ENCODE assay signal across 26 mouse cellular contexts in the genomic region with DNA sequence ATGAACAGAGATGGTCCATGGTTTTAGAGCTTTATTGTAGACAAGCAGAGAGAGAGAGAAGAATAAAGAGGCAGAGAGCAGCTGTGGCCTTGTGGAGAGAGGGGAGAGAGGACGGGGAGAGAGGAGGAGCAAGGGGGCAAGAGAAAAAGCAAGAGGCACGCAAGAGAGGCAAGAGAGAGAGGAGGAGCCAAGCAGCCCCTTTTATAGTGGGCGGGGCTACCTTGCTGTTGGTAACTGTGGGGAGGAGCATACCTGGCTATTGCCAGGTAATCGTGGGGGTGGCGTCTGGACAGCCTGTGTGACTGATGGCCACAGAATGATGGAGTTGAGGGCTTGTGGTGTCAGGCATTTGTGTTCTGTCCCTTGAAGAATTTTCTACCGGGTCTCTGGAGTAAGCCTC. TPM values are rescaled to one million over a fixed set of nuclear protein-coding genes. Genes with fewer than 3 reads are reported as not detected.
DNase-seq lines count a peak whose midpoint lies in the region; ATAC-seq and TF ChIP-seq lines count a peak whose summit lies in the region.
"Had no signal": no experiment of that assay in that cellular context is flagged by ENCODE, and none has a peak within 500 bp of the region (broad histone marks: within the 10 kb centered on the region; RNA-seq: fewer than 3 reads in every experiment).

No protein-coding gene starts in this region.

- H3K27me3 ChIP-seq in E14TG2a.4 (ENCODE audit: insufficient read depth, low read length), result no peaks in the 10 kb centered on the region
- H3K27me3 ChIP-seq in liver, postnatal 0 days (ENCODE audit: insufficient read depth, low read length), result no peaks in the 10 kb centered on the region
- H3K27me3 ChIP-seq: CH12.LX; embryonic facial prominence, embryonic 12.5 days had no signal

- no peak overlapping the region for H3K27ac ChIP-seq in liver, postnatal 0 days (ENCODE audit: low read depth)
- H3K27ac ChIP-seq: embryonic facial prominence, embryonic 10.5 days; embryonic facial prominence, embryonic 12.5 days had no signal

- peak; percentile 66 for DNase-seq in heart, adult 11 months
- DNase-seq in heart, postnatal 36 days, result no peak
- DNase-seq in ES-CJ7 (ENCODE audit: low read depth, low spot score), result peak; percentile 67
- DNase-seq in R1 (ENCODE audit: low read depth, low spot score), result peak; percentile 79
- DNase-seq in kidney, postnatal 14 days, result no peak
- no peak for DNase-seq in liver, postnatal 0 days
- DNase-seq: adrenal gland, adult 8-10 months; adrenal gland, postnatal 14 days; adrenal gland, postnatal 36 days; B cell, adult 2 months; cerebellum, adult 11-12 months; cerebellum, adult 2 months; cerebellum, adult 9-10 months; cerebellum, postnatal 10 days; cerebellum, postnatal 25 days had no signal

- TF ChIP-seq CTCF in E14TG2a.4 (conservative IDR thresholded peaks at IDR 0.05; ENCODE audit: low read length), result no peak
- TF ChIP-seq CTCF in liver, postnatal 0 days (IDR thresholded peaks at IDR 0.05; ENCODE audit: low read depth), result no peak

- no peak overlapping the region for H3K9ac ChIP-seq in liver, postnatal 0 days (replicated peaks)
- H3K9ac ChIP-seq: embryonic facial prominence, embryonic 12.5 days had no signal

- ATAC-seq in inflammation-experienced regulatory T-cells, adult 6 months, result no peak
- ATAC-seq in liver, postnatal 0 days, result no peak
- ATAC-seq: activated CD4-positive, CD25-positive, alpha-beta regulatory T cell, adult 4 months; CD4-positive, CD25-positive, alpha-beta regulatory T cell, adult 4 months; forebrain, embryonic 14.5 days; forebrain, embryonic 16.5 days; Patski had no signal

- TF ChIP-seq EP300 in liver, postnatal 0 days (IDR thresholded peaks at IDR 0.05; ENCODE audit: low read depth), result no peak

- no peak overlapping the region for H3K4me2 ChIP-seq in liver, postnatal 0 days (ENCODE audit: low read depth, low read length)
- H3K4me2 ChIP-seq: embryonic facial prominence, embryonic 12.5 days had no signal

- 55% methylated on average over 6 of the region's 6 CpGs for WGBS in liver, postnatal 0 days (ENCODE audit: insufficient replicate concordance)

- no peaks in the 10 kb centered on the region for H3K36me3 ChIP-seq in E14TG2a.4 (ENCODE audit: insufficient read depth, low read length)
- H3K36me3 ChIP-seq in liver, postnatal 0 days (replicated peaks; ENCODE audit: insufficient read depth, low read length), result no peaks in the 10 kb centered on the region
- H3K36me3 ChIP-seq: embryonic facial prominence, embryonic 10.5 days; embryonic facial prominence, embryonic 12.5 days; G1E had no signal

- peak overlapping the region; percentile 72 for H3K4me3 ChIP-seq in E14TG2a.4 (replicated peaks; ENCODE audit: low read length)
- no peak overlapping the region for H3K4me3 ChIP-seq in liver, postnatal 0 days (ENCODE audit: low read depth, low read length)
- H3K4me3 ChIP-seq: embryonic facial prominence, embryonic 10.5 days; embryonic facial prominence, embryonic 12.5 days had no signal

- intact Hi-C loops in heart, postnatal 36 days (cut with DNase I), result no loop called here

- no peaks in the 10 kb centered on the region for H3K9me3 ChIP-seq in E14TG2a.4 (ENCODE audit: low read length)
- H3K9me3 ChIP-seq in liver, postnatal 0 days (ENCODE audit: low read length), result no peaks in the 10 kb centered on the region
- H3K9me3 ChIP-seq: embryonic facial prominence, embryonic 10.5 days; embryonic facial prominence, embryonic 12.5 days; G1E had no signal

- peaks cover 19% of the 10 kb centered on the region for H3K4me1 ChIP-seq in E14TG2a.4 (replicated peaks; ENCODE audit: low read depth, low read length)
- no peaks in the 10 kb centered on the region for H3K4me1 ChIP-seq in liver, postnatal 0 days (ENCODE audit: insufficient read depth)
- H3K4me1 ChIP-seq: embryonic facial prominence, embryonic 10.5 days; embryonic facial prominence, embryonic 12.5 days had no signal

RNA-seq across cellular contexts. Expression of a gene that starts 23.8 kb away (rescaled TPM):
- total RNA-seq in heart, postnatal 36 days (2021), result 1 to 10 TPM; 8.6 to 8.9 TPM
- 10 to 100 TPM; 21.3 to 33.2 (median 29.7) TPM for polyA plus RNA-seq in inflammation-experienced regulatory T-cells, adult 6 months (2017; shearing (Covaris generic))
- 3.9 and 4.7 TPM in 2 replicates for polyA plus RNA-seq in liver, postnatal 0 days (2015; fragmentation: Nextera tagmentation; extraction: Ambion mirVana)

RNA-seq across cellular contexts. Expression of a gene that starts 49.7 kb away (rescaled TPM):
- 10 to 100 TPM; 14.5 to 15.8 TPM for total RNA-seq in heart, postnatal 36 days (2021)
- 100 to 1,000 TPM in 2 of 3 experiments, 10 to 100 TPM in 1; 84.9 to 115 (median 101) TPM for polyA plus RNA-seq in inflammation-experienced regulatory T-cells, adult 6 months (2017; shearing (Covaris generic))
- polyA plus RNA-seq in liver, postnatal 0 days (2015; fragmentation: Nextera tagmentation; extraction: Ambion mirVana), result 4.3 TPM in 2 replicates

Comparison
In these comparisons a context has a peak if more than half of its experiments do, and no peak if none do; other contexts are left out.
1. DNase-seq: peak in heart, adult 11 months (single experiment), ES-CJ7 (single experiment) and R1 (single experiment); none in heart, postnatal 36 days (0 of 2), kidney, postnatal 14 days (single experiment) and liver, postnatal 0 days (single experiment).
2. RNA of a gene that starts 49.7 kb away (polyA plus RNA-seq): 84.9 to 115 TPM in inflammation-experienced regulatory T-cells, adult 6 months; 4.3 TPM in liver, postnatal 0 days; every median in the first group is over 10 times any median in the second.